Mouse (Mus musculus) neural tube, embryonic 12.5 days (tissue): ENCODE measurements around the gene Tab2. TPM values are rescaled to one million over a fixed set of nuclear protein-coding genes. Genes with fewer than 3 reads are reported as not detected.

ENCODE experiments used
- ATAC-seq: fragments of 200-750 bp; cut with Nextera tagmentation; 2 replicates; pipeline ENCODE4 v1.8.0; 2017; ENCODE audit warnings: low read depth, mild to moderate bottlenecking, moderate TSS enrichment, moderate library complexity; ENCODE audit not compliant: low FRiP score
- H3K27ac ChIP-seq: fragments of 300-500 bp; sonication (generic); 2 replicates; pipeline ENCODE4 v1.5.1; 2016
- H3K27me3 ChIP-seq: fragments of 300-500 bp; sonication (generic); replicated peaks from 2 replicates; pipeline ENCODE4 v1.6.1; 2016; ENCODE audit warnings: mild to moderate bottlenecking
- H3K36me3 ChIP-seq: fragments of 300-500 bp; sonication (generic); 2 replicates; pipeline ENCODE4 v1.6.1; 2016; ENCODE audit warnings: mild to moderate bottlenecking
- H3K4me1 ChIP-seq: fragments of 300-500 bp; sonication (generic); 2 replicates; pipeline ENCODE4 v1.6.1; 2016
- H3K4me2 ChIP-seq: fragments of 300-500 bp; sonication (generic); replicated peaks from 2 replicates; pipeline ENCODE4 v1.6.1; 2016; ENCODE audit warnings: mild to moderate bottlenecking
- H3K4me3 ChIP-seq: fragments of 300-500 bp; sonication (generic); 2 replicates; pipeline ENCODE4 v1.5.1; 2016
- H3K9ac ChIP-seq: fragments of 300-500 bp; sonication (generic); 2 replicates; pipeline ENCODE4 v1.6.1; 2016; ENCODE audit warnings: mild to moderate bottlenecking
- H3K9me3 ChIP-seq: fragments of 300-500 bp; sonication (generic); 2 replicates; pipeline ENCODE4 v1.6.1; 2016; ENCODE audit warnings: mild to moderate bottlenecking
- WGBS: fragments of 180-500 bp; shearing (Covaris S2); methylation state at CpG from one replicate; pipeline ENCODE4 v1.1.7; 2016; 5-methylcytosine and 5-hydroxymethylcytosine counted together
- polyA plus RNA-seq: library from polyadenylated mRNA; unstranded; fragments of >200 nt; fragmentation: Nextera tagmentation; extraction: Ambion mirVana; gene quantifications from 2 replicates; pipeline ENCODE4 v1.2.1, GENCODE M21; 2016

Tab2 gene
- polyA plus RNA-seq, 1 experiment from 2014 or later: 19.4 TPM

- WGBS: 84% methylated on average over 14 of the region's 14 CpGs
- H3K27me3 ChIP-seq: no peaks in the 10 kb centered on the region
- no peak overlapping the region for H3K27ac ChIP-seq
- no peaks in the 10 kb centered on the region for H3K9me3 ChIP-seq
- H3K9ac ChIP-seq: no peak overlapping the region
- H3K36me3 ChIP-seq: no peaks in the 10 kb centered on the region
- no peaks in the 10 kb centered on the region for H3K4me1 ChIP-seq
- H3K4me3 ChIP-seq: no peak overlapping the region
- ATAC-seq: no peak
- no peak overlapping the region for H3K4me2 ChIP-seq
These were observed 94.6 kb downstream of the Tab2 start for GRCm38 (mm10) chr10:7861259-7861936.

GRCm38 (mm10) chr10:7860494-7860893 lies 95.5 kb downstream of the Tab2 start:
- Histone ChIP-seq H3K27me3 (no peaks in the 10 kb centered on the region), H3K4me2 (no peak overlapping the region), H3K36me3 (no peaks in the 10 kb centered on the region), H3K4me3 (no peak overlapping the region), H3K27ac (no peak overlapping the region), H3K9me3 (no peaks in the 10 kb centered on the region), H3K4me1 (no peaks in the 10 kb centered on the region), H3K9ac (no peak overlapping the region)
- WGBS: 87% methylated on average over 7 of the region's 7 CpGs
- ATAC-seq: no peak

Other genes with a start within 250 kb of the Tab2 start
- gene Katna1, start 230.2 kb downstream of the Tab2 start, polyA plus RNA-seq: 50.9 and 53.9 TPM in 2 replicates
- gene Ginm1, start 163.4 kb downstream of the Tab2 start, polyA plus RNA-seq: 53.8 and 54.4 TPM in 2 replicates
- 46.6 and 52.4 TPM in 2 replicates for gene Ppil4, start 163.3 kb downstream of the Tab2 start, polyA plus RNA-seq
- gene Zc3h12d, start 123.8 kb downstream of the Tab2 start, polyA plus RNA-seq: 0.05 and 0.09 TPM in 2 replicates